Mouse (Mus musculus) midbrain, embryonic 11.5 days (tissue): Measurements from ENCODE around the gene Lhx3. TPM values are rescaled to one million over a fixed set of nuclear protein-coding genes. Genes with fewer than 3 reads are reported as not detected.

Experiments
- ATAC-seq: fragments of 200-750 bp; cut with Nextera tagmentation; 2 replicates; pipeline ENCODE4 v1.8.0; 2017; ENCODE audit warnings: moderate TSS enrichment, moderate library complexity; ENCODE audit not compliant: low FRiP score
- DNase-seq: peaks from one replicate; pipeline ENCODE4 v3.0.0; 2015; ENCODE audit warnings: low spot score; ENCODE audit errors: missing footprints
- H3K27ac ChIP-seq: fragments of 300-500 bp; sonication (generic); 2 replicates; pipeline ENCODE4 v1.5.1; 2014; ENCODE audit warnings: low read depth, low read length
- H3K27me3 ChIP-seq: fragments of 300-500 bp; sonication (generic); 2 replicates; pipeline ENCODE4 v1.6.1; 2014; ENCODE audit warnings: mild to moderate bottlenecking, low read length, moderate library complexity, mixed read lengths; ENCODE audit not compliant: control insufficient read depth, insufficient read depth
- H3K36me3 ChIP-seq: fragments of 300-500 bp; sonication (generic); 2 replicates; pipeline ENCODE4 v1.6.1; 2014; ENCODE audit warnings: mild to moderate bottlenecking, low read length, moderate library complexity, mixed read lengths; ENCODE audit not compliant: control insufficient read depth, insufficient read depth
- H3K4me1 ChIP-seq: fragments of 300-500 bp; sonication (generic); 2 replicates; pipeline ENCODE4 v1.6.1; 2014; ENCODE audit warnings: low read length; ENCODE audit not compliant: control insufficient read depth, insufficient read depth
- H3K4me2 ChIP-seq: fragments of 300-500 bp; sonication (generic); 2 replicates; pipeline ENCODE4 v1.6.1; 2014; ENCODE audit warnings: mild to moderate bottlenecking, moderate library complexity
- H3K4me3 ChIP-seq: fragments of 300-500 bp; sonication (generic); 2 replicates; pipeline ENCODE4 v1.5.1; 2014; ENCODE audit warnings: low read depth, low read length
- H3K9ac ChIP-seq: fragments of 300-500 bp; sonication (generic); 2 replicates; pipeline ENCODE4 v1.6.1; 2014; ENCODE audit warnings: low read length
- H3K9me3 ChIP-seq: fragments of 300-500 bp; sonication (generic); 2 replicates; pipeline ENCODE4 v1.6.1; 2016; ENCODE audit warnings: low read length; ENCODE audit not compliant: control insufficient read depth
- WGBS: fragments of 180-500 bp; shearing (Covaris S2); extraction: QIAGEN DNeasy Blood & Tissue Kit; methylation state at CpG from one replicate; pipeline ENCODE4 v1.1.7; 2014; 5-methylcytosine and 5-hydroxymethylcytosine counted together
- polyA plus RNA-seq: library from polyadenylated mRNA; unstranded; fragments of >200 nt; fragmentation: Nextera tagmentation; extraction: Ambion mirVana; gene quantifications from 2 replicates; pipeline ENCODE4 v1.2.1, GENCODE M21; 2014

The Lhx3 gene
- polyA plus RNA-seq, 1 experiment from 2014 or later = 0.10 TPM

GRCm38 (mm10) chr2:26209566-26209965, 1.5 kb upstream of the Lhx3 start:
- ATAC-seq = no peak
- H3K4me2 ChIP-seq = no peak overlapping the region
- H3K36me3 ChIP-seq = peaks cover 17% of the 10 kb centered on the region
- no peak overlapping the region for H3K4me3 ChIP-seq
- no peak overlapping the region for H3K9ac ChIP-seq
- no peak overlapping the region for H3K27ac ChIP-seq
- H3K4me1 ChIP-seq = peaks cover 10% of the 10 kb centered on the region
- no peaks in the 10 kb centered on the region for H3K9me3 ChIP-seq
- peak; percentile 67 for DNase-seq
- WGBS = 76% methylated on average over 3 of the region's 3 CpGs
- peaks cover 38% of the 10 kb centered on the region for H3K27me3 ChIP-seq

DNA sequence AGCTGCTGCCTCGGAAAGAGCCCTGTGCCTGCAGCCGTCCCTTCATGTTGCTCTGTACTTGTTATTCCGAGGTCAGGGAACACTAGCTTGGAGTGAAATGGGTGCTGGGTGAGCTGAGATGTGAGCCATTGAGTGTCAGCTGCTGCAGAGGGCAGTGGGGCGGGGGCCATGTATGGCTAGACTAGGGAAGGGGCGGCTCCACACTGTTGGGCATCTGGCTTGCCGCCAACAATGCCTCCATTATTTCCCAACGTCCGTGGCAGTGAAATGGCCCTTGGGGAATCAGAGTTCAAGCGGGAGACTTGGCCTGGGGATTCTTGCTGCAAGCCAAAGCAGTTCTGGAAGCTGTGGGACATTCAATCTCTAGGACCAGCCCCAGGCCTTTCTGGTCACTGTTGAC, 530 bp downstream of the Lhx3 start:
- Histone ChIP-seq H3K4me2 (no peak overlapping the region), H3K27ac (no peak overlapping the region), H3K4me3 (no peak overlapping the region), H3K4me1 (peaks cover 10% of the 10 kb centered on the region), H3K9me3 (no peaks in the 10 kb centered on the region), H3K27me3 (peaks cover 59% of the 10 kb centered on the region), H3K9ac (no peak overlapping the region), H3K36me3 (peaks cover 14% of the 10 kb centered on the region)
- ATAC-seq = peak; percentile 68; the same call in 1 of the 2 replicates
- 3% methylated on average over 9 of the region's 9 CpGs for WGBS
- peak; percentile 76 for DNase-seq

- no peaks in the 10 kb centered on the region for H3K9me3 ChIP-seq
- H3K9ac ChIP-seq = no peak overlapping the region
- 0 out of 2 replicates have a peak overlapping the region, but pooled peaks have one; percentile 19 for H3K4me3 ChIP-seq
- ATAC-seq (no peak), DNase-seq (peak; percentile 93)
- H3K36me3 ChIP-seq = peaks cover 5% of the 10 kb centered on the region; the same call in 1 of the 2 replicates
- H3K27me3 ChIP-seq = peaks cover 77% of the 10 kb centered on the region
- WGBS = 10% methylated on average over 10 of the region's 10 CpGs
- H3K4me1 ChIP-seq = peaks cover 10% of the 10 kb centered on the region
- H3K27ac ChIP-seq = no peak overlapping the region
- H3K4me2 ChIP-seq = no peak overlapping the region
Measured at GRCm38 (mm10) chr2:26205761-26206160, 2.3 kb downstream of the Lhx3 start.

GRCm38 (mm10) chr2:26205126-26205525, 3.0 kb downstream of the Lhx3 start:
- peak; percentile 92 for DNase-seq
- no peak overlapping the region for H3K4me3 ChIP-seq

DNA sequence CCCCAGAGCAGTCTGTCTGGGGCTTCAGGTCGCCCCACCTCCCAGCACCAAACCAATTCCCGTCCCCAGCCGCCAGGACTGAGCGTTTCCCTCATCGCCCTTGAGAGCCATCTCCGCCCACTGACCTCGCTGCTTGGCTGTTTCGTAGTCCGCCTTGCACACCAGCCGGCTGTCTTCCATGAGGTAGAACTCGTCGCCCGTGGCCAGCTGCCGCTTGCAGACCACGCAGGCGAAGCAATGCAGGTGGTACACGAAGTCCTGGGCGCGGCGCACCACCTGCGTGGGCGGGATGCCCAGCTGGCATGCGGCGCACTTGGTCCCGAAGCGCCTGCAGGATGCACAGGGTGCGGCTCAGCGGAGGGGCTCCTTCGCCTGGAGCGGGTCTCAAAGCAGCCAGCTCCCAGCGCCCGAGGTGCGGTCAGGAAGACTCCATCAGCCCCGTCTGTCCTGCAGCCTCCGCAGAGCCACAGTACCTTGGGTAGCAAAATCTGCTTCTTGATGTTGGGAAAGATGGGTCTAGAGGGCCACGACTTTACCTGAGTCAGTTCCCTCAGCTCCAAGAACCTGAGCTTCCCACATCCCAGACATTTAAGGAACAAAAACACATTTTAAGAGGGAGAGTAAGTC, 5.1 kb downstream of the Lhx3 start:
- Histone ChIP-seq H3K4me2 (no peak overlapping the region), H3K36me3 (no peaks in the 10 kb centered on the region), H3K27me3 (peaks cover 100% of the 10 kb centered on the region), H3K9me3 (no peaks in the 10 kb centered on the region), H3K9ac (no peak overlapping the region), H3K27ac (no peak overlapping the region), H3K4me3 (no peak overlapping the region), H3K4me1 (peaks cover 11% of the 10 kb centered on the region)
- ATAC-seq = no peak
- peak; percentile 90 for DNase-seq
- WGBS = under 1% methylated on average over 36 of the region's 36 CpGs

More at GRCm38 (mm10) chr2:26205126-26205525, 3.0 kb downstream of the Lhx3 start:
- Histone ChIP-seq H3K9ac (no peak overlapping the region), H3K36me3 (0 out of 2 replicates have a peak, but pooled peaks cover under 1% of the 10 kb centered on the region), H3K4me2 (no peak overlapping the region), H3K9me3 (no peaks in the 10 kb centered on the region), H3K4me1 (peaks cover 10% of the 10 kb centered on the region), H3K27ac (no peak overlapping the region), H3K27me3 (peaks cover 83% of the 10 kb centered on the region)
- 2% methylated on average over 16 of the region's 16 CpGs for WGBS
- no peak for ATAC-seq

GRCm38 (mm10) chr2:26201926-26202848, 5.9 kb downstream of the Lhx3 start:
- Histone ChIP-seq H3K27ac (no peak overlapping the region), H3K27me3 (peaks cover 100% of the 10 kb centered on the region), H3K4me3 (peak overlapping the region; percentile 3; the same call in 1 of the 2 replicates), H3K4me1 (peaks cover 12% of the 10 kb centered on the region), H3K9me3 (no peaks in the 10 kb centered on the region), H3K9ac (no peak overlapping the region), H3K4me2 (no peak overlapping the region), H3K36me3 (no peaks in the 10 kb centered on the region)
- whole genome bisulfite sequencing = under 1% methylated on average over 77 of the region's 77 CpGs
- DNase-seq (peak; percentile 91), ATAC-seq (no peak)

DNA sequence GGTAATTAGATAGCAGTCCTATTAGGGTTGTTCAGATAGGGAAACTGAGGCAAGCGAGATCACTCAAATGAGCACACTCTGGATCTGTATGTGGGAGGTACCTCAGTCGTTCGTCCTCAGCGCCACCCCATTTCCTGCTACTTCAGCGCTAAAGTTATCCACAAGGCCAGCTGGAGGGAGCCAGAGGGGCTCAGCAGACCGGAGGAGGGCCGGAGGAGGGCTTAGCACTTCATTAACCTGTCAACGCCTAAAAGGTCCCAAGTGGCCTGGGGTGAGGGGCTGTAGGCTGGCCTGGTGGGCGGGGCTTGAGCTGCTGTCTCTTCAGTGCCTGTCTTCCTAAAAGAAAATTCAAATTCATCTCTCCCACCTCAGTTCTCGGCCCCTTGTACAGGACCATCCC, 9.6 kb downstream of the Lhx3 start:
- DNase-seq = peak; percentile 91
- Histone ChIP-seq H3K9me3 (no peaks in the 10 kb centered on the region), H3K4me2 (peak overlapping the region; percentile 6; the same call in 1 of the 2 replicates), H3K9ac (no peak overlapping the region), H3K4me1 (peaks cover 10% of the 10 kb centered on the region), H3K27me3 (peaks cover 79% of the 10 kb centered on the region), H3K36me3 (no peaks in the 10 kb centered on the region), H3K27ac (no peak overlapping the region), H3K4me3 (no peak overlapping the region)
- no peak for ATAC-seq
- WGBS = under 1% methylated on average over 10 of the region's 10 CpGs

DNA sequence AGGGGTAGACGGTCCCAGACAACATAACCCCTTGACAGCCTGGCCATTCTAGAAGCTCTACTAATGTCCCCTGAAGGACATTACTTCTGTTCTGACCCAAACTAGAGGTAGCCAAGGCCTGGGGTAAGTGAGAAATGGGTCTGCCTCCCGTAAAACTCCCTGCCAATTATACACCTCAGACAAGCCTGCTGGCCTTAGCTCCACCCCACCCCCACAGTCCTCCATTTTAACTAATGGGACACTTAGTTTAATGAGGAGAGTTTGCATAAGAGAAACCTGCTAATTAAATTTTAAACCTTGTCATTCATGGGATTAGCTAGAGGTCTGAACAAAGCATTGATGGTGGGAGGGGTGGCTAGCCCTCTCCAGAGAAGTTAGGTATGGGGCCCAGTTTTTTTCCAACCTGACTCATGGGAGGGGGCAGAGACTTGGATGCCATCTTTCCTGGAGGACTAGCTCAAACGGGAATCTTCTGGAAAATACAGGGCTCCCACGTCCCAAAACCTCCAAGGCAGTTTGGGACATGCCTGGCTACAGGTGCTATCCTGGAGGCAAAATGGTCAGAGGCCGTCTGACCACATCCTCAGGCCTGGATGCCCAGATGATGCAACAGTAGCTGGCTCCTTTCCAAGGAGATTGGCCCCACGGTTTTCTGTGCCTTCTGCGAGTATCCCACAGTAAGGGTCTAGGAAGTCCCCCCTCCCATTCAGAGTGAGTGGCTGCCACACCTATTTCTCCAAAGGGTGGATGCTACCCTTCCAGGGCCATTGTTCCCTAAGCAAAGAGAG, 13.3 kb downstream of the Lhx3 start:
- Histone ChIP-seq H3K4me1 (peaks cover 10% of the 10 kb centered on the region), H3K9me3 (no peaks in the 10 kb centered on the region), H3K4me2 (no peak overlapping the region), H3K27me3 (peaks cover 45% of the 10 kb centered on the region), H3K36me3 (no peaks in the 10 kb centered on the region), H3K9ac (no peak overlapping the region), H3K27ac (no peak overlapping the region), H3K4me3 (no peak overlapping the region)
- 33% methylated on average over 7 of the region's 7 CpGs for WGBS
- ATAC-seq (no peak), DNase-seq (no peak)
